ENCODE assay signal across 13 mouse cellular contexts in the genomic region with DNA sequence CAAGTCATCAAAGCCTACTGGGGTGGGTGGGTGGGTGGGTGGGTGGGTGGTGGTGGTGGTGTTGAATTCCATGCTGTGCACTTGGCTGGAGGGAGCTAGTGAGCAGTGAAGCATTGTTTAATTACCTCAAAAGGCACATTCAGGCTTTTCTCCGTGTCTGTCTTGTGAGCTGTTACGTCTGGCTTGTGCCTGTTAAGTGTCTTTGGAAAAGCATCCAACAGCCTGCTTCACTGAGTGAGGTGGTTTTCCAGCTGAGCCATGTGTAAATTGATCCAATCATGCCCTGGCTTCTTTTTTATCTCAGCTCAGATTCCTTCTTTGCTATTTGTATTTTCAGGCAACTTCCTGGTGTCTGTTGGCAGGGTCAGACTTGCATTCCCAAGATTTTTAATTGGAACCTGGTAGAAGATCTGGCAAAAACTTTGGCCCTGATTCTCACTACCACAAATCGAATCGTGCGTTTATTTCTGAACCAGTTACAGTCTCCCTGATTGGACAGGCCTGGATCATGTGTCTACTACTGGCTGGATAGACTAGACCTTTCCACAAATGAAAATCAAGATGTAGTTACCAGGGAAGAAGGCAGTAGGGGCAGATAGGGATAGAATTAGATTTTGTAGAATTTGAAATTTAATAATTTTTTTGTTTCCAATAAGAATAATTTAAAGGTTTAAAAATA. TPM values are rescaled to one million over a fixed set of nuclear protein-coding genes. Genes with fewer than 3 reads are reported as not detected.
A peak's percentile ranks its signal among the peaks of the same experiment; 100 is the strongest.
DNase-seq lines count a peak whose midpoint lies in the region; ATAC-seq lines count a peak whose summit lies in the region.
"Had no signal": no experiment of that assay in that cellular context is flagged by ENCODE, and none has a peak within 500 bp of the region (broad histone marks: within the 10 kb centered on the region; RNA-seq: fewer than 3 reads in every experiment).

No protein-coding gene starts in this region.

- no peaks in the 10 kb centered on the region for H3K36me3 ChIP-seq in forebrain, embryonic 14.5 days (ENCODE audit: control insufficient read depth, insufficient read depth, low read length)
- H3K36me3 ChIP-seq in forebrain, embryonic 11.5 days (ENCODE audit: control insufficient read depth, insufficient read depth, low read length), result no peaks in the 10 kb centered on the region
- H3K36me3 ChIP-seq in kidney, embryonic 16.5 days (ENCODE audit: insufficient read depth, low read length), result no peaks in the 10 kb centered on the region
- no peaks in the 10 kb centered on the region for H3K36me3 ChIP-seq in limb, embryonic 13.5 days

- ATAC-seq in forebrain, embryonic 14.5 days, result peak; percentile 87
- no peak for ATAC-seq in forebrain, embryonic 11.5 days (replicated peaks; ENCODE audit: low FRiP score)
- ATAC-seq in kidney, embryonic 16.5 days (ENCODE audit: low FRiP score, low TSS enrichment), result peak; percentile 77
- no peak for ATAC-seq in limb, embryonic 13.5 days (ENCODE audit: low FRiP score, low read depth)

- H3K4me1 ChIP-seq in forebrain, embryonic 14.5 days (ENCODE audit: control insufficient read depth, insufficient read depth, low read length), result peaks cover 10% of the 10 kb centered on the region; the same call in 1 of the 2 replicates
- no peaks in the 10 kb centered on the region for H3K4me1 ChIP-seq in forebrain, embryonic 11.5 days (replicated peaks; ENCODE audit: control insufficient read depth, insufficient read depth, low read length)
- peaks cover 16% of the 10 kb centered on the region for H3K4me1 ChIP-seq in kidney, embryonic 16.5 days (ENCODE audit: insufficient read depth, low read length)
- peaks cover 40% of the 10 kb centered on the region for H3K4me1 ChIP-seq in limb, embryonic 13.5 days

- no peak overlapping the region for H3K4me3 ChIP-seq in forebrain, embryonic 14.5 days (ENCODE audit: low read depth, low read length)
- no peak overlapping the region for H3K4me3 ChIP-seq in forebrain, embryonic 11.5 days (ENCODE audit: low read depth, low read length)
- no peak overlapping the region for H3K4me3 ChIP-seq in kidney, embryonic 16.5 days (ENCODE audit: low read length)
- H3K4me3 ChIP-seq in limb, embryonic 13.5 days, result no peak overlapping the region

- H3K27ac ChIP-seq in forebrain, embryonic 14.5 days (ENCODE audit: low read depth, low read length), result no peak overlapping the region; the same call in 1 of the 2 replicates
- H3K27ac ChIP-seq in forebrain, embryonic 11.5 days (ENCODE audit: low read depth, low read length), result no peak overlapping the region
- H3K27ac ChIP-seq in kidney, embryonic 16.5 days (ENCODE audit: low read length), result peak overlapping the region; percentile 37; the same call in 1 of the 2 replicates
- peak overlapping the region; percentile 22; the same call in 1 of the 2 replicates for H3K27ac ChIP-seq in limb, embryonic 13.5 days
- H3K27ac ChIP-seq: hindbrain, embryonic 14.5 days had no signal

- H3K9ac ChIP-seq in forebrain, embryonic 14.5 days (ENCODE audit: low read length), result no peak overlapping the region
- H3K9ac ChIP-seq in forebrain, embryonic 11.5 days (ENCODE audit: low read length), result no peak overlapping the region
- H3K9ac ChIP-seq in kidney, embryonic 16.5 days (replicated peaks; ENCODE audit: low read length), result no peak overlapping the region
- no peak overlapping the region for H3K9ac ChIP-seq in limb, embryonic 13.5 days
- H3K9ac ChIP-seq: hindbrain, embryonic 14.5 days had no signal

- H3K9me3 ChIP-seq in forebrain, embryonic 14.5 days (replicated peaks; ENCODE audit: control insufficient read depth, low read length), result no peaks in the 10 kb centered on the region
- no peaks in the 10 kb centered on the region for H3K9me3 ChIP-seq in forebrain, embryonic 11.5 days (ENCODE audit: control insufficient read depth, low read length)
- no peaks in the 10 kb centered on the region for H3K9me3 ChIP-seq in kidney, embryonic 16.5 days (ENCODE audit: low read length)
- no peaks in the 10 kb centered on the region for H3K9me3 ChIP-seq in limb, embryonic 13.5 days

- WGBS in forebrain, embryonic 14.5 days, result 31% methylated on average over 5 of the region's 5 CpGs
- WGBS in forebrain, embryonic 11.5 days, result 47% methylated on average over 5 of the region's 5 CpGs
- 45% methylated on average over 5 of the region's 5 CpGs for WGBS in kidney, embryonic 16.5 days
- 51% methylated on average over 5 of the region's 5 CpGs for WGBS in limb, embryonic 13.5 days

- DNase-seq in forebrain, embryonic 14.5 days (ENCODE audit: low spot score), result peak; percentile 82
- DNase-seq in forebrain, embryonic 11.5 days (ENCODE audit: low spot score), result no peak
- no peak for DNase-seq in kidney, postnatal 10 days
- DNase-seq in Muller cell, postnatal 12 days (ENCODE audit: inconsistent ontology term), result peak; percentile 89
- DNase-seq in right cerebral cortex, postnatal 25 days, result no peak
- no peak for DNase-seq in spleen, postnatal 4 days (ENCODE audit: low spot score in 2 of 2)
- DNase-seq: cerebellum, adult 9-11 months; gastrocnemius, postnatal 14 days; lung, postnatal 14 days had no signal

- peak overlapping the region; percentile 12; the same call in 1 of the 2 replicates for H3K4me2 ChIP-seq in forebrain, embryonic 14.5 days (ENCODE audit: low read length)
- H3K4me2 ChIP-seq in forebrain, embryonic 11.5 days (ENCODE audit: low read depth, low read length, severe bottlenecking), result no peak overlapping the region
- H3K4me2 ChIP-seq in kidney, embryonic 16.5 days (replicated peaks; ENCODE audit: low read depth, low read length), result no peak overlapping the region
- H3K4me2 ChIP-seq in limb, embryonic 13.5 days (replicated peaks), result no peak overlapping the region
- H3K4me2 ChIP-seq: hindbrain, embryonic 14.5 days; midbrain, embryonic 11.5 days had no signal

- H3K27me3 ChIP-seq in forebrain, embryonic 14.5 days (replicated peaks; ENCODE audit: control insufficient read depth, insufficient read depth, low read length), result no peaks in the 10 kb centered on the region
- peaks cover 2% of the 10 kb centered on the region; the same call in 1 of the 2 replicates for H3K27me3 ChIP-seq in forebrain, embryonic 11.5 days (ENCODE audit: control insufficient read depth, insufficient read depth, low read length)
- no peaks in the 10 kb centered on the region for H3K27me3 ChIP-seq in kidney, embryonic 16.5 days (ENCODE audit: insufficient read depth, low read length)
- H3K27me3 ChIP-seq in limb, embryonic 13.5 days, result no peaks in the 10 kb centered on the region

RNA-seq across cellular contexts. Expression of a gene that starts 45.9 kb away (rescaled TPM):
- 450 and 469 TPM in 2 replicates for polyA plus RNA-seq in forebrain, embryonic 14.5 days (2014; fragmentation: Nextera tagmentation; extraction: Ambion mirVana)
- polyA plus RNA-seq in forebrain, embryonic 11.5 days (2014; fragmentation: Nextera tagmentation; extraction: Ambion mirVana), result 476 and 477 TPM in 2 replicates
- polyA plus RNA-seq in kidney, embryonic 16.5 days (2015; fragmentation: Nextera tagmentation; extraction: Ambion mirVana), result 425 and 430 TPM in 2 replicates
- 408 and 411 TPM in 2 replicates for polyA plus RNA-seq in limb, embryonic 13.5 days (2015; fragmentation: Nextera tagmentation; extraction: Ambion mirVana)

Comparison
In these comparisons a context has a peak if more than half of its experiments do, and no peak if none do; other contexts are left out.
1. ATAC-seq: peak in forebrain, embryonic 14.5 days (single experiment) and kidney, embryonic 16.5 days (single experiment); none in forebrain, embryonic 11.5 days (single experiment) and limb, embryonic 13.5 days (single experiment).
2. DNase-seq: peak in forebrain, embryonic 14.5 days (single experiment) and Muller cell, postnatal 12 days (single experiment); none in forebrain, embryonic 11.5 days (single experiment), kidney, postnatal 10 days (single experiment), right cerebral cortex, postnatal 25 days (single experiment) and spleen, postnatal 4 days (0 of 2).
3. H3K27ac ChIP-seq: peak in kidney, embryonic 16.5 days (single experiment) and limb, embryonic 13.5 days (single experiment); none in forebrain, embryonic 14.5 days (single experiment) and forebrain, embryonic 11.5 days (single experiment).